Mouse (Mus musculus): Measurements from ENCODE around the gene Gm13084. TPM values are rescaled to one million over a fixed set of nuclear protein-coding genes. Genes with fewer than 3 reads are reported as not detected.
"Not testable (repeated sequence)": the region's sequence is repeated elsewhere in the genome, so short reads cannot be mapped to it uniquely, and the experiment has no call there.

The Gm13084 gene
- polyA plus RNA-seq (2012; rRNA removed): not detected in 2 replicates

GRCm38 (mm10) chr4:143815993-143816392, at the start of gene Gm13084:
Gm13084 (minus strand) TSS chr4:143816093.
- DNase-seq (ENCODE audit: low spot score): no peak

- DNase-seq (ENCODE audit: low spot score): not testable (repeated sequence)
Observed at GRCm38 (mm10) chr4:143846197-143846596, 30.3 kb upstream of the Gm13084 start, which contains the start of gene Gm13103. Gm13103 (plus strand) TSS chr4:143846497.

- not testable (repeated sequence) for DNase-seq (ENCODE audit: low spot score)
Observed at GRCm38 (mm10) chr4:143789052-143789451, 26.8 kb downstream of the Gm13084 start, which contains the start of gene Gm13023. Gm13023 (plus strand) TSS chr4:143789352.

Other genes starting within 250 kb of the Gm13084 start
- gene Gm13083, start 201.1 kb downstream of the Gm13084 start, polyA plus RNA-seq (2012; rRNA removed): not detected in 2 replicates
- gene Gm13088, start 158.8 kb downstream of the Gm13084 start, polyA plus RNA-seq (2012; rRNA removed): not detected in 2 replicates
- not detected in 2 replicates for gene Gm13089, start 113.4 kb downstream of the Gm13084 start, polyA plus RNA-seq (2012; rRNA removed)
- gene Gm13078, start 96.6 kb downstream of the Gm13084 start, polyA plus RNA-seq (2012; rRNA removed): not detected in 2 replicates
- gene Gm13023, start 26.7 kb downstream of the Gm13084 start, polyA plus RNA-seq (2012; rRNA removed): not detected in 2 replicates
- gene Gm13103, start 30.4 kb upstream of the Gm13084 start, polyA plus RNA-seq (2012; rRNA removed): not detected in 2 replicates
- gene Pramef6, start 84.3 kb upstream of the Gm13084 start, polyA plus RNA-seq (2012; rRNA removed): not detected in 2 replicates
- gene Pramef25, start 134.9 kb upstream of the Gm13084 start, polyA plus RNA-seq (2012; rRNA removed): not detected in 2 replicates
- gene Gm13101, start 150.9 kb upstream of the Gm13084 start, polyA plus RNA-seq (2012; rRNA removed): not detected in 2 replicates
- not detected in 2 replicates for gene Pramef17, start 178.3 kb upstream of the Gm13084 start, polyA plus RNA-seq (2012; rRNA removed)
- gene Pramel4, start 243.0 kb upstream of the Gm13084 start, polyA plus RNA-seq (2012; rRNA removed): not detected in 2 replicates